Comparison of ENCODE assay signal across 24 mouse cellular contexts in genomic region chr5:136263342-136263741, GRCm38 (mm10). TPM values are rescaled to one million over a fixed set of nuclear protein-coding genes. Genes with fewer than 3 reads are reported as not detected.
DNase-seq lines count a peak whose midpoint lies in the region; TF ChIP-seq lines count a peak whose summit lies in the region.
"Had no signal": no experiment of that assay in that cellular context is flagged by ENCODE, and none has a peak within 500 bp of the region (broad histone marks: within the 10 kb centered on the region; RNA-seq: fewer than 3 reads in every experiment).

No protein-coding gene starts in this region.

- 95% methylated on average over 4 of the region's 4 CpGs for WGBS in thymus, adult 2 months

- peaks cover 2% of the 10 kb centered on the region; the same call in 1 of the 2 replicates for H3K4me1 ChIP-seq in thymus, adult 2 months (replicated peaks; ENCODE audit: control insufficient read depth, insufficient read depth, low read length)
- H3K4me1 ChIP-seq: hindbrain, embryonic 15.5 days; liver, embryonic 13.5 days; midbrain, embryonic 12.5 days; neural tube, embryonic 15.5 days had no signal

- H3K27me3 ChIP-seq in thymus, adult 2 months (ENCODE audit: control insufficient read depth, insufficient read depth, low read length) = no peaks in the 10 kb centered on the region
- H3K27me3 ChIP-seq: heart, embryonic 15.5 days; hindbrain, embryonic 15.5 days; intestine, embryonic 15.5 days; limb, embryonic 13.5 days; liver, embryonic 13.5 days; midbrain, embryonic 12.5 days; neural tube, embryonic 15.5 days had no signal

- no peak for TF ChIP-seq POLR2A in brain, embryonic 14.5 days (IDR thresholded peaks at IDR 0.05; ENCODE audit: borderline replicate concordance, extremely low read depth, insufficient read depth, insufficient read length, poor library complexity, severe bottlenecking)
- TF ChIP-seq POLR2A in thymus, adult 2 months (IDR thresholded peaks at IDR 0.05; ENCODE audit: control insufficient read depth, extremely low read depth, insufficient read depth, low read length, poor library complexity) = no peak

- no peak for TF ChIP-seq CTCF in brain, embryonic 14.5 days (IDR thresholded peaks at IDR 0.05; ENCODE audit: borderline replicate concordance, extremely low read depth, insufficient read depth, insufficient read length)
- TF ChIP-seq CTCF in thymus, adult 2 months (IDR thresholded peaks at IDR 0.05; ENCODE audit: borderline replicate concordance, control insufficient read depth, extremely low read depth, insufficient read depth, low read length, poor library complexity) = no peak

- DNase-seq in heart, postnatal 4 days = peak; percentile 26
- DNase-seq in heart, adult 18-20 months = no peak
- peak; percentile 54 for DNase-seq in MN1 (ENCODE audit: low spot score)
- DNase-seq in brain, embryonic 14.5 days (ENCODE audit: low read depth) = peak; percentile 17
- DNase-seq in right cerebral cortex, postnatal 14 days = peak; percentile 85
- no peak for DNase-seq in thymus, adult 2 months
- no peak for DNase-seq in lung, postnatal 25 days (ENCODE audit: low spot score)
- DNase-seq: adrenal gland, adult 2 months; cerebellum, adult 18-20 months; cerebellum, postnatal 14 days; heart, postnatal 36 days; kidney, adult 9 months; kidney, postnatal 14 days; layer of hippocampus, postnatal 36 days; liver, embryonic 13.5 days; lung, adult 2 months; lung, postnatal 14 days had no signal

- H3K36me3 ChIP-seq in thymus, adult 2 months (ENCODE audit: control insufficient read depth, insufficient read depth, low read length) = 0 out of 2 replicates have a peak, but pooled peaks cover 3% of the 10 kb centered on the region
- H3K36me3 ChIP-seq: heart, embryonic 15.5 days; hindbrain, embryonic 15.5 days; intestine, embryonic 15.5 days; limb, embryonic 13.5 days; liver, embryonic 13.5 days; midbrain, embryonic 12.5 days; neural tube, embryonic 15.5 days had no signal

- no peak overlapping the region for H3K27ac ChIP-seq in thymus, adult 2 months (ENCODE audit: control insufficient read depth, insufficient read depth, low read length)
- H3K27ac ChIP-seq: heart, embryonic 15.5 days; hindbrain, embryonic 15.5 days; intestine, embryonic 15.5 days; limb, embryonic 13.5 days; liver, embryonic 13.5 days; midbrain, embryonic 12.5 days; neural tube, embryonic 15.5 days; stomach, postnatal 0 days had no signal

- H3K4me3 ChIP-seq in thymus, adult 2 months (ENCODE audit: control insufficient read depth, insufficient read depth, low read length) = no peak overlapping the region
- H3K4me3 ChIP-seq: heart, embryonic 15.5 days; hindbrain, embryonic 15.5 days; intestine, embryonic 15.5 days; limb, embryonic 13.5 days; liver, embryonic 13.5 days; midbrain, embryonic 12.5 days; neural tube, embryonic 15.5 days had no signal

RNA-seq across cellular contexts. Expression of gene Sh2b2, which starts 17.0 kb away (rescaled TPM):
- 1 to 10 TPM; 2.3 to 2.5 TPM for total RNA-seq in heart, postnatal 4 days (2021)
- total RNA-seq in heart, adult 18-20 months (2021) = 1 to 10 TPM; 1.0 to 2.0 TPM
- 58.4 and 59.1 TPM in 2 replicates for polyA plus RNA-seq in brain, embryonic 14.5 days (2012; rRNA removed)
- 16.1 and 20.7 TPM in 2 replicates for polyA plus RNA-seq in thymus, adult 2 months (2012; rRNA removed)

Comparison
In these comparisons a context has a peak if more than half of its experiments do, and no peak if none do; other contexts are left out.
1. DNase-seq: peak in heart, postnatal 4 days (single experiment), MN1 (single experiment), brain, embryonic 14.5 days (single experiment) and right cerebral cortex, postnatal 14 days (single experiment); none in heart, adult 18-20 months (0 of 2), thymus, adult 2 months (single experiment) and lung, postnatal 25 days (single experiment).